Comparison of ENCODE assay signal across 7 mouse cellular contexts in genomic region chr2:162932706-162933105, GRCm38 (mm10). TPM values are rescaled to one million over a fixed set of nuclear protein-coding genes. Genes with fewer than 3 reads are reported as not detected.
DNase-seq lines count a peak whose midpoint lies in the region; ATAC-seq and TF ChIP-seq lines count a peak whose summit lies in the region.

No protein-coding gene starts in this region.

- H3K9ac ChIP-seq in intestine, embryonic 15.5 days: peak overlapping the region; percentile 30; the same call in 1 of the 2 replicates
- no peak overlapping the region for H3K9ac ChIP-seq in midbrain, embryonic 15.5 days

- TF ChIP-seq CTCF in testis, adult 2 months (IDR thresholded peaks at IDR 0.05; ENCODE audit: control insufficient read depth, insufficient read depth, insufficient replicate concordance, low read depth, low read length): no peak

- peak overlapping the region; percentile 81 for H3K4me3 ChIP-seq in testis, adult 2 months (ENCODE audit: control insufficient read depth, low read depth, low read length)
- peak overlapping the region; percentile 98 for H3K4me3 ChIP-seq in intestine, embryonic 15.5 days (replicated peaks)
- H3K4me3 ChIP-seq in midbrain, embryonic 15.5 days: peak overlapping the region; percentile 99

- H3K9me3 ChIP-seq in intestine, embryonic 15.5 days: no peaks in the 10 kb centered on the region
- H3K9me3 ChIP-seq in midbrain, embryonic 15.5 days: no peaks in the 10 kb centered on the region

- no peak for TF ChIP-seq POLR2A in testis, adult 2 months (IDR thresholded peaks at IDR 0.05; ENCODE audit: control insufficient read depth, low read depth, low read length)

- H3K27ac ChIP-seq in testis, adult 2 months (ENCODE audit: control insufficient read depth, insufficient read depth, low read depth, low read length): peak overlapping the region; percentile 68; the same call in 1 of the 2 replicates
- H3K27ac ChIP-seq in intestine, embryonic 15.5 days: no peak overlapping the region
- H3K27ac ChIP-seq in midbrain, embryonic 15.5 days: no peak overlapping the region

- no peak for DNase-seq in testis, postnatal 14 days (ENCODE audit: low spot score)
- peak; percentile 30 for DNase-seq in embryo, embryonic 11 days
- no peak for DNase-seq in gastrocnemius, adult 18-20 months (ENCODE audit: low spot score)
- DNase-seq in adrenal gland, adult 8-10 months: no peak

- no peak for ATAC-seq in intestine, embryonic 15.5 days
- no peak for ATAC-seq in midbrain, embryonic 15.5 days (replicated peaks)

- peaks cover 6% of the 10 kb centered on the region for H3K36me3 ChIP-seq in testis, adult 2 months (ENCODE audit: control insufficient read depth, insufficient read depth, low read length)
- H3K36me3 ChIP-seq in intestine, embryonic 15.5 days: peaks cover 8% of the 10 kb centered on the region
- H3K36me3 ChIP-seq in midbrain, embryonic 15.5 days (replicated peaks): peaks cover 38% of the 10 kb centered on the region

- 39% methylated on average over 4 of the region's 4 CpGs for WGBS in intestine, embryonic 15.5 days
- 44% methylated on average over 4 of the region's 4 CpGs for WGBS in midbrain, embryonic 15.5 days

- H3K4me2 ChIP-seq in intestine, embryonic 15.5 days (replicated peaks): peak overlapping the region; percentile 66
- H3K4me2 ChIP-seq in midbrain, embryonic 15.5 days: peak overlapping the region; percentile 88

- no peaks in the 10 kb centered on the region; the same call in 1 of the 2 replicates for H3K4me1 ChIP-seq in testis, adult 2 months (ENCODE audit: control insufficient read depth, insufficient read depth, low read length)
- peaks cover 6% of the 10 kb centered on the region for H3K4me1 ChIP-seq in intestine, embryonic 15.5 days (replicated peaks)
- H3K4me1 ChIP-seq in midbrain, embryonic 15.5 days: peaks cover 20% of the 10 kb centered on the region

- no peaks in the 10 kb centered on the region for H3K27me3 ChIP-seq in testis, adult 2 months (ENCODE audit: control insufficient read depth, insufficient read depth, low read length)
- no peaks in the 10 kb centered on the region for H3K27me3 ChIP-seq in intestine, embryonic 15.5 days (replicated peaks)
- H3K27me3 ChIP-seq in midbrain, embryonic 15.5 days (replicated peaks): no peaks in the 10 kb centered on the region

RNA-seq across cellular contexts. Expression of gene Srsf6, which starts 1.4 kb away (rescaled TPM):
- 65.4 and 73.5 TPM in 2 replicates for polyA plus RNA-seq in testis, adult 2 months (2012; rRNA removed)
- 184 and 196 TPM in 2 replicates for polyA plus RNA-seq in intestine, embryonic 15.5 days (2015; fragmentation: Nextera tagmentation; extraction: Ambion mirVana)
- polyA plus RNA-seq in midbrain, embryonic 15.5 days (2015; fragmentation: Nextera tagmentation; extraction: Ambion mirVana): 141 and 142 TPM in 2 replicates
- 10 to 100 TPM; 38.1 to 38.4 TPM for total RNA-seq in gastrocnemius, adult 18-20 months (2021)
- 100 to 1,000 TPM; 197 to 234 (median 210) TPM for total RNA-seq in adrenal gland, adult 8-10 months (2022)

RNA-seq across cellular contexts. Expression of gene L3mbtl1, which starts 10.6 kb away (rescaled TPM):
- polyA plus RNA-seq in testis, adult 2 months (2012; rRNA removed): 3.1 and 4.1 TPM in 2 replicates
- 0.11 and 0.18 TPM in 2 replicates for polyA plus RNA-seq in intestine, embryonic 15.5 days (2015; fragmentation: Nextera tagmentation; extraction: Ambion mirVana)
- polyA plus RNA-seq in midbrain, embryonic 15.5 days (2015; fragmentation: Nextera tagmentation; extraction: Ambion mirVana): 3.9 and 4.4 TPM in 2 replicates
- total RNA-seq in gastrocnemius, adult 18-20 months (2021): not detected
- 1 to 10 TPM in 1 of 4 experiments, under 1 TPM in 2, not detected in 1; 0.24 to 1.1 (median 0.68) TPM for total RNA-seq in adrenal gland, adult 8-10 months (2022)

RNA-seq across cellular contexts. Expression of gene Sgk2, which starts 54.4 kb away (rescaled TPM):
- 0.26 and 0.58 TPM in 2 replicates for polyA plus RNA-seq in testis, adult 2 months (2012; rRNA removed)
- 0.85 and 1.2 TPM in 2 replicates for polyA plus RNA-seq in intestine, embryonic 15.5 days (2015; fragmentation: Nextera tagmentation; extraction: Ambion mirVana)
- 0.10 TPM in 1 of 2 replicates, not detected in the other for polyA plus RNA-seq in midbrain, embryonic 15.5 days (2015; fragmentation: Nextera tagmentation; extraction: Ambion mirVana)
- total RNA-seq in gastrocnemius, adult 18-20 months (2021): not detected
- total RNA-seq in adrenal gland, adult 8-10 months (2022): 1 to 10 TPM in 2 of 4 experiments, not detected in 2; 1.5 to 2.6 TPM
